Mouse (Mus musculus): ENCODE measurements around the gene Tapt1. TPM values are rescaled to one million over a fixed set of nuclear protein-coding genes. Genes with fewer than 3 reads are reported as not detected.

The Tapt1 gene
- polyA plus RNA-seq, 1 experiment from 2014 or later = 31.7 TPM

DNA sequence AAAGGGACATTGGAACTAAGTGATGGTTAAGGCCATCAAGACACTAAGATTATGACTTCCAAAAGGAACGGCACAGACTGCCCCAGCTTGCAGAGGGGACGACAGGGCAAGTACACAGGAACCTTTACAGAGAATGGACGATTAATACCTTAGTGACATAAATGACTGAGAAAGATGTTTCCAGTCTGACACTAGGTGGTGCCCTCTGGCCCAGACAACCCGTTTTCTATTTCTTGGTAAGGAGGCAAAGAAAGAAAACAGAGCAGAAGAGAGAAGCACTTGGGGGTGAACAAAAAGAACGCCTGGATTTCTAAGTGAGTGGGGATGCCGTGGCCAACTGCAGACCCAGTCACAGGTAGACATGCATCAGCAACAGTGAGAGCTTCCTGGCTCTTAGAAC lies 2.2 kb downstream of the Tapt1 start:
- Histone ChIP-seq H3K4me3 (replicated peaks; ENCODE audit: low read length) (peak overlapping the region; percentile 84; the same call in 1 of the 2 replicates), H3K36me3 (ENCODE audit: control insufficient read depth, insufficient read depth, low read length) (no peaks in the 10 kb centered on the region), H3K9ac (ENCODE audit: low read length) (0 out of 2 replicates have a peak overlapping the region, but pooled peaks have one; percentile 32), H3K9me3 (replicated peaks; ENCODE audit: control insufficient read depth, low read length) (no peaks in the 10 kb centered on the region), H3K4me2 (ENCODE audit: low read depth, low read length) (peak overlapping the region; percentile 77), H3K27ac (ENCODE audit: low read length) (no peak overlapping the region), H3K4me1 (ENCODE audit: control insufficient read depth, insufficient read depth, low read length) (peaks cover 17% of the 10 kb centered on the region), H3K27me3 (ENCODE audit: control insufficient read depth, insufficient read depth, low read length) (no peaks in the 10 kb centered on the region)
- ATAC-seq (ENCODE audit: insufficient read depth, low FRiP score) = no peak
- 21% methylated on average over 6 of the region's 6 CpGs for WGBS

GRCm38 (mm10) chr5:44223341-44223881 lies 3.0 kb downstream of the Tapt1 start:
- Histone ChIP-seq H3K36me3 (ENCODE audit: control insufficient read depth, insufficient read depth, low read length) (no peaks in the 10 kb centered on the region), H3K4me2 (ENCODE audit: low read depth, low read length) (no peak overlapping the region), H3K27me3 (ENCODE audit: control insufficient read depth, insufficient read depth, low read length) (no peaks in the 10 kb centered on the region), H3K4me3 (replicated peaks; ENCODE audit: low read length) (no peak overlapping the region), H3K4me1 (ENCODE audit: control insufficient read depth, insufficient read depth, low read length) (peaks cover 12% of the 10 kb centered on the region), H3K27ac (ENCODE audit: low read length) (no peak overlapping the region), H3K9me3 (replicated peaks; ENCODE audit: control insufficient read depth, low read length) (no peaks in the 10 kb centered on the region), H3K9ac (ENCODE audit: low read length) (no peak overlapping the region)
- 84% methylated on average over 16 of the region's 16 CpGs for WGBS
- ATAC-seq (ENCODE audit: insufficient read depth, low FRiP score) = no peak

DNA sequence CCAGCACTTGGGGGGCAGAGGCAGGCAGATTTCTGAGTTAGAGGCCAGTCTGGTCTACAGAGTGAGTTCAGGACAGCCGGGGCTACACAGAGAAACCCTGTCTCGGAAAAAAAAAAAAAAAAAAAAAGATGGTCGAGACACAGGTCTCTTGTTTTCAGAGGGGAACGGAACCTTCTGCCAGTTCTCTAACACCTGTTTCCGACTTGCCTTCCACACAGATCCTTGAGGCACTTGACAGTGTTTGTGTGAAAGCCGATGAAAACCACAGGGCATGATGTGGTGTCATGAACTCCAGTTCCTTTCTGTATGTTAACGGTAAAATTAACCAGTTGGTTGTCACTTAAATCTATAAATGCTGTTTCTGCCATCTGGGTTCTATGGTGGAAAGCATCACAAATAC lies 6.0 kb downstream of the Tapt1 start:
- no peak for ATAC-seq (ENCODE audit: insufficient read depth, low FRiP score)
- no peaks in the 10 kb centered on the region for H3K9me3 ChIP-seq (replicated peaks; ENCODE audit: control insufficient read depth, low read length)
- H3K36me3 ChIP-seq (ENCODE audit: control insufficient read depth, insufficient read depth, low read length) = 0 out of 2 replicates have a peak, but pooled peaks cover 3% of the 10 kb centered on the region
- 67% methylated on average over 7 of the region's 7 CpGs for WGBS
- peaks cover 14% of the 10 kb centered on the region for H3K4me1 ChIP-seq (ENCODE audit: control insufficient read depth, insufficient read depth, low read length)
- no peak overlapping the region for H3K4me3 ChIP-seq (replicated peaks; ENCODE audit: low read length)
- no peaks in the 10 kb centered on the region for H3K27me3 ChIP-seq (ENCODE audit: control insufficient read depth, insufficient read depth, low read length)
- H3K27ac ChIP-seq (ENCODE audit: low read length) = no peak overlapping the region
- H3K4me2 ChIP-seq (ENCODE audit: low read depth, low read length) = no peak overlapping the region
- no peak overlapping the region for H3K9ac ChIP-seq (ENCODE audit: low read length)

GRCm38 (mm10) chr5:44219871-44220270 lies 6.6 kb downstream of the Tapt1 start:
- 77% methylated on average over 4 of the region's 4 CpGs for WGBS
- ATAC-seq (ENCODE audit: insufficient read depth, low FRiP score) = no peak
- H3K27ac ChIP-seq (ENCODE audit: low read length) = no peak overlapping the region

GRCm38 (mm10) chr5:44218483-44218882 lies 7.9 kb downstream of the Tapt1 start:
- Histone ChIP-seq H3K9me3 (replicated peaks; ENCODE audit: control insufficient read depth, low read length) (no peaks in the 10 kb centered on the region), H3K36me3 (ENCODE audit: control insufficient read depth, insufficient read depth, low read length) (0 out of 2 replicates have a peak, but pooled peaks cover 3% of the 10 kb centered on the region), H3K27me3 (ENCODE audit: control insufficient read depth, insufficient read depth, low read length) (no peaks in the 10 kb centered on the region), H3K27ac (ENCODE audit: low read length) (no peak overlapping the region), H3K4me3 (replicated peaks; ENCODE audit: low read length) (no peak overlapping the region), H3K4me2 (ENCODE audit: low read depth, low read length) (no peak overlapping the region), H3K9ac (ENCODE audit: low read length) (no peak overlapping the region), H3K4me1 (ENCODE audit: control insufficient read depth, insufficient read depth, low read length) (peaks cover 3% of the 10 kb centered on the region; the same call in 1 of the 2 replicates)
- ATAC-seq (ENCODE audit: insufficient read depth, low FRiP score) = no peak
- WGBS = 78% methylated on average over 4 of the region's 4 CpGs

More at GRCm38 (mm10) chr5:44219871-44220270, 6.6 kb downstream of the Tapt1 start:
- H3K9ac ChIP-seq (ENCODE audit: low read length) = no peak overlapping the region
- no peaks in the 10 kb centered on the region for H3K9me3 ChIP-seq (replicated peaks; ENCODE audit: control insufficient read depth, low read length)
- no peak overlapping the region for H3K4me2 ChIP-seq (ENCODE audit: low read depth, low read length)
- no peaks in the 10 kb centered on the region for H3K27me3 ChIP-seq (ENCODE audit: control insufficient read depth, insufficient read depth, low read length)
- H3K4me1 ChIP-seq (ENCODE audit: control insufficient read depth, insufficient read depth, low read length) = peaks cover 9% of the 10 kb centered on the region
- H3K4me3 ChIP-seq (replicated peaks; ENCODE audit: low read length) = no peak overlapping the region
- H3K36me3 ChIP-seq (ENCODE audit: control insufficient read depth, insufficient read depth, low read length) = 0 out of 2 replicates have a peak, but pooled peaks cover 3% of the 10 kb centered on the region

GRCm38 (mm10) chr5:44217685-44218041 lies 8.8 kb downstream of the Tapt1 start:
- Histone ChIP-seq H3K27me3 (ENCODE audit: control insufficient read depth, insufficient read depth, low read length) (no peaks in the 10 kb centered on the region), H3K9me3 (replicated peaks; ENCODE audit: control insufficient read depth, low read length) (no peaks in the 10 kb centered on the region), H3K27ac (ENCODE audit: low read length) (no peak overlapping the region), H3K4me1 (ENCODE audit: control insufficient read depth, insufficient read depth, low read length) (peaks cover 3% of the 10 kb centered on the region; the same call in 1 of the 2 replicates), H3K4me3 (replicated peaks; ENCODE audit: low read length) (no peak overlapping the region), H3K9ac (ENCODE audit: low read length) (no peak overlapping the region), H3K4me2 (ENCODE audit: low read depth, low read length) (no peak overlapping the region), H3K36me3 (ENCODE audit: control insufficient read depth, insufficient read depth, low read length) (0 out of 2 replicates have a peak, but pooled peaks cover 3% of the 10 kb centered on the region)
- no peak for ATAC-seq (ENCODE audit: insufficient read depth, low FRiP score)
- WGBS = 69% methylated on average over 5 of the region's 5 CpGs

DNA sequence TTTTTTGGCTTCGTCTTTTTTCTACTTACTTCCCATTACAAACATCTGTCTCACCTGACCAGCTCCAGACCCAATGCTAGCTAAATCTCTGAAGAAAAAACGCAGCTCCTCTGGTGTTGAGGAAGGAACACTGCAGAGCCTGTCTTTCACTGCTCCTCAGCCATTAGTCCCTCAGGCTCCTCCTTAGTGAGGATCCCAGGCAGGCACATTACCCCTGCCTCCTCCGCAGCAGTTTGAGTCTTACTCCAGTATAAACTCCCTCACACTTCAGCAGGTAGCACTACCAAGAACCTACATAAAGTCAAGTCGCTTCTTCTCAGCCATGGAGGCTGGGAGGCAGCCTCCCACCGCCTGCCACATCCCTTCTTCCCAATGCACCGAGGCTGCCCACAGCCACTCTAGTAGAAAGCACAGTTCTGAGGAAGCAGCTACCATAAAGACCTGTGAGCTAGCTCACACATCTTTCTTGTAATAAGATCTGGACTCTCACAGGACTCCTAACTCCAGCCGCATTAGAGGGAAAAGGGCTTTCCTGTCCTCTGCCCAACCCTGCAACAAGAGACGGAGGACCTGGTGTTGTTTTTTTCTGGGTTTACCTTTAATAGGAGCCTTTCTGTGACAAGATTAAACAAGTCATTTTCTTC lies 9.3 kb downstream of the Tapt1 start:
- Histone ChIP-seq H3K9me3 (replicated peaks; ENCODE audit: control insufficient read depth, low read length) (no peaks in the 10 kb centered on the region), H3K27me3 (ENCODE audit: control insufficient read depth, insufficient read depth, low read length) (no peaks in the 10 kb centered on the region), H3K9ac (ENCODE audit: low read length) (no peak overlapping the region), H3K4me1 (ENCODE audit: control insufficient read depth, insufficient read depth, low read length) (peaks cover 3% of the 10 kb centered on the region; the same call in 1 of the 2 replicates), H3K4me3 (replicated peaks; ENCODE audit: low read length) (no peak overlapping the region), H3K36me3 (ENCODE audit: control insufficient read depth, insufficient read depth, low read length) (0 out of 2 replicates have a peak, but pooled peaks cover 3% of the 10 kb centered on the region), H3K4me2 (ENCODE audit: low read depth, low read length) (no peak overlapping the region), H3K27ac (ENCODE audit: low read length) (no peak overlapping the region)
- no peak for ATAC-seq (ENCODE audit: insufficient read depth, low FRiP score)
- WGBS = 70% methylated on average over 8 of the region's 8 CpGs

GRCm38 (mm10) chr5:44215118-44215517 lies 11.3 kb downstream of the Tapt1 start:
- H3K27me3 ChIP-seq (ENCODE audit: control insufficient read depth, insufficient read depth, low read length) = no peaks in the 10 kb centered on the region
- 0 out of 2 replicates have a peak, but pooled peaks cover 3% of the 10 kb centered on the region for H3K4me1 ChIP-seq (ENCODE audit: control insufficient read depth, insufficient read depth, low read length)
- 0 out of 2 replicates have a peak, but pooled peaks cover 6% of the 10 kb centered on the region for H3K36me3 ChIP-seq (ENCODE audit: control insufficient read depth, insufficient read depth, low read length)
- no peak for ATAC-seq (ENCODE audit: insufficient read depth, low FRiP score)
- H3K27ac ChIP-seq (ENCODE audit: low read length) = no peak overlapping the region
- no peak overlapping the region for H3K4me3 ChIP-seq (replicated peaks; ENCODE audit: low read length)
- H3K4me2 ChIP-seq (ENCODE audit: low read depth, low read length) = no peak overlapping the region
- no peak overlapping the region for H3K9ac ChIP-seq (ENCODE audit: low read length)
- no peaks in the 10 kb centered on the region for H3K9me3 ChIP-seq (replicated peaks; ENCODE audit: control insufficient read depth, low read length)

- Histone ChIP-seq H3K4me1 (ENCODE audit: control insufficient read depth, insufficient read depth, low read length) (0 out of 2 replicates have a peak, but pooled peaks cover 3% of the 10 kb centered on the region), H3K36me3 (ENCODE audit: control insufficient read depth, insufficient read depth, low read length) (0 out of 2 replicates have a peak, but pooled peaks cover 9% of the 10 kb centered on the region), H3K4me3 (replicated peaks; ENCODE audit: low read length) (no peak overlapping the region), H3K27me3 (ENCODE audit: control insufficient read depth, insufficient read depth, low read length) (no peaks in the 10 kb centered on the region), H3K9me3 (replicated peaks; ENCODE audit: control insufficient read depth, low read length) (no peaks in the 10 kb centered on the region), H3K4me2 (ENCODE audit: low read depth, low read length) (no peak overlapping the region), H3K27ac (ENCODE audit: low read length) (no peak overlapping the region), H3K9ac (ENCODE audit: low read length) (no peak overlapping the region)
- ATAC-seq (ENCODE audit: insufficient read depth, low FRiP score) = peak; percentile 73; the same call in 1 of the 2 replicates
- WGBS = 60% methylated on average over 2 of the region's 2 CpGs
These were observed 12.4 kb downstream of the Tapt1 start for GRCm38 (mm10) chr5:44214025-44214424.

Data from stomach, embryonic 16.5 days (tissue).